Mouse (Mus musculus) 416B (cell line): ENCODE results near the gene Fads6.

Experiments used
- DNase-seq: peaks from one replicate; pipeline ENCODE4 v3.0.0; 2011; ENCODE audit warnings: low read depth

Fads6 gene

DNA sequence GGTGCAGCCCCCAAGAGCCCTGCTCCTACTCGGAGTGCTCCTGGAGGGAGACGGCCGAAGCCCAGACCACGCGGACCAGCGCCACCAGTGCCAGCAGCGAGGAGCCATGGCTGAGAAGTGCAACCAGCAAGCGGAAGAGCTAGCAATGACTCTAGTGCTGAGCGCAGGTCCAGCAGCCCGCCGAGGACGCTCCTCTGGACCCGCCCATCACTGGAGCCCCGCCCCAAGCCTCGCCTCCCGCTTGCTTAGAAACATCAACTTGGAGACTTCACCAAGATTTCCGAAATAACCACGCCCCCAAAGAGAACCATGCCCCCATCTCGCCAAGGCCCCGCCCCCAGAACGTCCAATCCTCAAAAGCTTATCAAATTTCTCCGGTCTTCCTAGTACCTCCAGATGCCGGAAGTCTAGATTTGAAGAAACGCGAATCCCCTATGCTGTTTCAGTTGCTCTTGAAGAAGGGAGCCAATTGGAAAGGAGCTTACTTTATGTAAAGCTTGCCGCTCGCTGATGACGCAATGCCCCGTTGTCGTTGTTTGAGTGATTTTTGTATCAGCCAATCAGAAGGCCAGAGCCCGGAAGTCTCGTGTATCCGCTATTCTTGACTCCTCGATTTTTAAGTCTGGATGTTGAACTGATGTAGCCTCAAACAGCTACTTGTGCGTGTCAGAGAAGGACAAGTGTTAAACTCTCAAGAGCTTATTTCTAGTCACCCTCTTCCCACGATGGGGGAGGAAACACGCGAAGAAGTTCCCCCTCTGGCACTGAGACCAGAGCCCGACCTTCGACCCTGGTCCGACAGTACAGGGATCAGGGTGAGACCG lies 20.5 kb downstream of the Fads6 start, which contains the start of gene Fdxr:
Gene Fdxr (minus strand): TSS at position 271 of the 824 bp plus-strand sequence.
- DNase-seq, result peak; percentile 100

DNA sequence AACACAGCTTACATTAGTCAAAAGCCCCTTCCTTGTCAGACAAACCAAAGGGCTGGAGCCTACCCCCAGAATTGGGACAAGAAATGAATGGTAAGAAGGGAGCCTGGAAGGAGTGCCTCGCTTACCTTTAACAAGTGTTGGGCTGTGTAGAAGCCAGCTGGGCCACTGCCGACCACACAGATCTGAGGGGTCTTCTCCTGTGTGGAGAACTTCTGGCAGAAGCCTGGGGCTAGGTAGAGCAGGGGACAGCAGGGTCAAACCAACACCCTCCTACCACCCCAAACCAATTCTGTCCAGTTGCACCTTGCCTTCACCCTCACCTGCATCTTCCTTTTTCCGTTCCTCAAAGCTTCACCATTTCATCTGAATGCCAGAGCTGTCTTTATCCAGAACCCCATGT lies 21.5 kb downstream of the Fads6 start:
- no peak for DNase-seq

DNA sequence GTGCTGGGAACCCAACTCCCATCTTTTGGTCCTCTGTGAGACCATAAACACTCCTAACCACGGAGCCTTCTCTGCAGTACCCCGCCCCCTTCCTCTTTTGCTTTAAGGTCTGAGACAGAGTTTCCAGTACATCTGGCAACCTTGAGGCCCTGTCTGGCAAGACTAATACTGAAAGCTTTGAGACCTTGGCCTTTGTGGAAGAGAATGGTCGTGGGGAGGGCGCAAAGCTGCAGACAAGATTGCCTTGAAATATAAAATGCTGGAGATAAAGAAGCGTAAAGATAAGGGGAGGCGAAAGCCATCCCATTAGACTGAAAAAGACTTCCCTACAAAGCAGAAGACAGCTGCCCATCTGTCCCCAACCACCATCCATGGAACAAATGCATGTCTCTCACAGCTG lies 22.0 kb downstream of the Fads6 start:
- DNase-seq, result peak; percentile 68

DNA sequence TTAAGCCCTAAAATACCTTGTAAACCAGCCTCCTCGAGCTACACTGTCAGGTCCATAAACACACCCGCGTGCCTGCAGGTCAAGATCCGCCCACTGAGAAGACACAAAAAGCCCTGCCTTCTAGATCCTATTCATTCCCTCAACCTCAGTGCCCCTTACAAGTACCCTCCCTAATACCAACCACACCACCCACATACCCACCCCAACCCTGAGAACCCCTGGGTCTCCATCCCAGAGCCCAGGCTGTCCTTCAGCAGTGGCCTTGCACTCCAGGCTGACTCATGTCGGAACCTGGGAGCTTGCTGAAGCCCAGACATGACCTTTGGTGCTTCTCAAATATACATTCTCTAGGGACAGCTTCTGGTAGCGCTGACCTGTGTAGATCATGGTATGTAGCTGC lies 22.7 kb downstream of the Fads6 start:
- no peak for DNase-seq

DNA sequence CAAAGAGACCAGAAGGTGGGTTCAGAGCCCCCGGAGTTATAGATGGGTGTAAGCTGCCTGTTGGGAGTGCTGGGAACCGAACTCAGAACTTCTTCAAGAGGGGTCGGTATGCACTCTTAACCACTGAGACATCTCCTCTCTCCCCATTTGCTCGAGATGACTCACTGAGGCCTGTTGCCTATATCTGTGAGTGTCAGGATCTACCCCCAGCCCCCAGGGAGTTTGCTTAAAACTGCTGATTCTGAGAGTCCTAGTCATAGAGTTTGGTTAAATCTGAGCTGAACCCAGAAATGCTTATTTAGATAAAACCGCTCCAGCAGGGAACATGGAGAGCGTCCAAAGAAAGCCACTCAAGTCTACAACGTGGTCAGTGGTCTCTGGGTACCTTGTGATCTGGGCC lies 23.3 kb downstream of the Fads6 start:
- no peak for DNase-seq

DNA sequence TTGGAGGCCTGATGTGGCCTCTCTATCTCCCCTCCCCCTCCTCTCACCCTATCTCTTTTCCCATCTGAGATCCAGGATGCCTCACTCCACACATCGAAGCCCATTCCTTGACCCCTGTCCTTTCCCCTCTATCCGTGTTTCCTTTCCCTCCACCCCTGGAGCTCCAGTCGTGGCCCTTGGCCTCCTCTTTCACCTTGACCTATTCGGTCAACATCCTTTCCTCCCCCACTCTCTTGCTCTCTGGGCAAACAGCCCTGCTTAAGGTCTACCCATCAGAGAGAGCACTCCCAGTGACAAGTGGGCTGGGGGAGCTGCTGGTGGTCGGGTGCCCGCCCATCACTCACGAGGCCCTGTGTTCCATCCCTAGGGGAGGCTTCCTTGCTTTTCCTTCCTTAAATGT lies 23.7 kb downstream of the Fads6 start:
- DNase-seq, result no peak

DNA sequence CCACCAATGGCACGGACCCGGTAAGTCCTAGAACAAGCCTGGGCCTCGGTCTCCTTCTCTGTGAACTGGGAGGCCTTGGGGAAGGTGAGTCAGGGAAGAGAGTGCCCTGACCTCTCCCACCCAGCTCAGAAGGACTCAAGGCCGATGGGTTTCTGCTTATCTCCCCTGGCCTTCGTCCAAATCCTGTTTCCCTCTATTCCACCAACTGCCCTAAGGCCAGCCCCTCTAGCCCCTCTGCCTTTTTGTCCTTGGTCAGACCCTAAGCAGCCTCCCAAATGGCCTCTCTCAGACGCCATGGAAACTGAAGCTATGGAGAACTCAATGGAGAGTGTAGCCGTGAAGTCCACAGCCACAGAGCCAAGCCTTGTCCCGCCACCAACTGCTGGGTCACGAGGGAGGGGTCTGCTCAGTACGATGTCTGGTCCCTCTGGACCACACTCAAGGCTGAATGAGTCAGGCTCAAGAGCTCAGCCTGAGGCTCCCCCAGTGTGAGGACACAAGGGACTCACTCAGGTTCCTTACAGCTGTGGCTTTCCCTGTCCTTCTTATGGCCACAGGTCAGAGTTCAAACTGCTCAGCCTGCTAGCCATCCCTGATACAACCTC lies 24.5 kb downstream of the Fads6 start:
- DNase-seq, result peak; percentile 14

DNA sequence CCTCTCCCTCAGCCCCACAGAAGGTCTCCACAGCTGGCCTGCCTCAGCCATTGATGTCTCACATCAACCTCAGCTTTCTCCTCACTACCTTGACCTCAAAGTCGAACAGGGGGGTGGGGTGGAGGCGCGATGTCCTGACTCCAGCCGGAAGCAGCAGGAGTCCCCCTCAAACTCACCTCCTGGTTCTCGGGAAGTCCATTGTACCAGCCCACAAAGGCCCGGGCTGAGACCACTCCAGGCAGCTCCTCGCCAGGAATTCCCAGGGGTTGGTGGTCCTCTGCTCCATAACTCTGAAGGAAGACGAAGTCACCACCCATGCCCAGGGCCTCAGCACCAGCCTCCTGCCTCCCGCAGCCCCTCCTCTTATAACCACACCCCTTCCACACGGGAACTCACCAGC lies 26.0 kb downstream of the Fads6 start:
- DNase-seq, result no peak

DNA sequence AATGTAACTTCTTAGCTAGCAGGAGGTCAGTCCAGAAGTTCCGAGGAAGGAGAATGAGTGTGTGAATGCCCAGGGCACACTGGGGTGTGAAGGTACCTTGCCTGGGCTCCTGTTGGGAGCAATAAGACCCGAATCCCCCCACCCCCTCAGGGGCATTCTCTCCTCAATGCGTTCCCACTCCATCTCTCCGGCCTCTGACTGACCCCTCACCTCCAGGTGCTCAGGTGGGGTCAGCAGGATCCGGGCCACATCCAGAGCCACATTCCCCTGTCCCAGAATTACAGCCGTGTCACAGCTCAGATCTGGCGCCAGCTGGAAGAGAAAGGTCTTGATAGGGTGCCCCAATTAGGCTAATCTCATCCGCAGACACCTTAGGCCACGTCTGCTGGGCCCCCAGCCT lies 26.4 kb downstream of the Fads6 start:
- no peak for DNase-seq

DNA sequence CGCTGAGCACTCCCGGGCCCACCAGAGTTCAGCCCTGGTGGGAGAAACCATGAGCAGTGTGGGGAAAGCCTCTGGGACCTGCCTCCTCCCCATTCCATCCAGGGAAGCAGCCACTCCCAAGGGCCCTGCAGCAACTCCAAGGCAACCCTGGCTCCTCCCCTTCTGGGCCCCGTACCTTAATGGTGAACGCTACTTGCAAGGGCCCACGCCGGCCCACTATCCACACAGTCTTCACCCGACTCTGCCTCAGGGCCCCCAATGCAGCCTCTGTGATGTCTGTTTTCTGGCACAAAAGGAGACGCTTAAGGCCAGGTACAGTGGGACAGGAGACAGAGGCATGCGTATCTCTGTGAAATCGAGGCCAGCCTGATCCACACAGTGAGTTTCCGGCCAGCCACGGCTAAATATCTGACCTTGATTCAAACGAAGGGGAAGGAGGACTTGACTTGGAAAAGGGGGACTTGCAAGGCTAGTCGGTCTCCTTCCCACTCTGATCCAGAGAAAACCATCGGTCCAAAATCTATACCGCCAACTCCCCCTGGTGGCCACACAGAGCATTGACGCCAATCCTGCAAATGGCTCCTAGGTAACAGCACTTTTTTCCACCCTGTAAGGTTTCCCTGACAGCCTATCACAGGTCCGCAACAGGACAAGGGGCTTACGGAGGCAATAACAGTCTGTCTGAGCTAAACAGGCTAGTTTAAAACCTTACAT lies 27.2 kb downstream of the Fads6 start:
- DNase-seq, result peak; percentile 68

DNA sequence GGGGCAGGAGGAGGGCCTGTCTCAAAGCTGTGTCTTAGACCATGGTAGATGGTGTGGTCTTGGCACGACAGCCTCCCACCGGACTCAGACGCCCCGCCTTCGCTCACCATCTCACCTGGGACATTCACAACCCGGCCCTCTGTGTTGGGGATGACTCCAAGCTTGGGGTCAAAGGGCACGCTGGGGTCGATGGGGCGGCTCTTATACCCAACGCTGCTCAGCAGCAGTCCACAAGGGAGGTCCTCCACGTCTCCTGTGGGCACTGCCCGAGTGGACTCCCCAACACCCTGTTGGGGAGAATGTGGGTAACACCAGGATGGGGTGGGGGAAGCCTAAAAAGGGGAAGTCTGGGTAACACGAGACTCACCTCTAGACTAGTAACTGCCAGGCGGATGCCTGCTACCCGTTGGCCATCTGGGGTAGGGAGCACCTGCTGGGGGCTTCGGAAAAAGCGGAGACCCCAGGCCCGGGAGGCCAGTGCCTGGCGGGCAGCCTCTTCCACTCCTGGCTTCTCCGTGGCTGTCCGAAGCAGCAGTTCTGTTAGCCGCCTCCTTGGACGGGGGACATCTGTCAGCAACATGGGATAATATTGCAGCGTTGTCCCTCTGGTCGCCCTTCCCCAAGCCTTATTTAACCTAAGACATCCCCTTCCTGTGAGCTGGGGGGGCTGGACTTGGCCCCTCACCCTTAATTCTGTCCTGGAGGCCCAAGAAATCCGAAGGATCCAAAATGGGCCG lies 28.0 kb downstream of the Fads6 start:
- no peak for DNase-seq

DNA sequence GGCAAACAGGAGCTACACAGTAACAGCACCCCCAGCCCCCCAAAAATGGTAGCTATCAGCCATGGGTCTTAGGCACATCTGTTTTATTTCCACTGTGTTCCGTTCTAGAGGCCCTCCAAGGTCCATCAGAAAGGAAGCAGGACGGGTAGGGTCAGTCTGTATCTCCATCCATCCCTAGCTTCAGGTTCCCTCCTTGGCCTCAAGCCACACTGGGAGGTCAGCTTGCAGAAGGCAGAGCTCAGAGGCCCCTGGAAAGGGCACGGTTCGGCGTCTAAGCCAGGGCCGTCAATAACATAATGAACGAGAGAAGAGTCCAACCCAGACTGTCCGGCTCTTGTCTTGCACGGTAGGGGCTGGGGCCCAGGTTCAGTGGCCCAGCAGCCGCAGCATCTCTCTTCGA lies 29.5 kb downstream of the Fads6 start:
- DNase-seq, result no peak

DNA sequence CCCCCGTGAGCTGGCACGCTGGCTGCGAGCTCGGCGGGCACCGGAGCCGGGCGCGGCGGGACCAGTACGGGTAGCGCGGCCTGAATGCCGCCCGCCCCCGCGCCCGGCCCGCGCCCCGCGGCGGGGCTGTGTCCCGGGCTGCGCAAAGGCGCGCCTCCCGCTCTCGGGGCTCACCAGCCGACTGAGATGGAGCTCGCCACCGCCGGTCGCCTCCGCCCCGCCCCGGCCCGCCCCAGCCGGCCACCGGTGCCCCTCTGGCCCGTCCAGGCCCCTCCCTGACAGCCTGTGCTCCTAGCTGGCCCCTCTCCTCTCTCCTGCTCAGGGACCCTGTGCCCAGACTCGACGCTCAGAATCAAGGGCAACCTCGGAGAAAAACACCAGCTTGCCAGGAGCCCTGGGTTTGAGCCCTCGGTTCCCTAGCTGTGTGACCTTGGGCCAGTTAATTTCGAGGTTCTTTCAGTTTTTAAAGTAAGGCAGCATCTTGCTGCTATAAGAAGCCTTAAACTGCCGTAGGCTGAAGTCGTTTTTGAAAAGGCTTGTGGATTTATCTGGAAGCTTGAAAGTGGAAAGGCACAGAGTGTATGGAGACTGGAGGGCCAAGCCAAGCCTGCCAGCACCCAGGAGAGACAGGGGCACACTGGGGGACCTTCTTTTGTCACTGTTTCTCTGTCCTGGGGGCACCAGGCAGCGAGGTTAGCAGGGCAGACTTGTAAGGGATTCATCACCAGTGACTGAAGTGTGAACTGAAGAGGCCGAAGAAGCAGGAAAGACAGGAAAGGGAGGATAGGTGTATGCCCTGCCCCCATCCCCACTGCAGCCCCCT lies 30.2 kb downstream of the Fads6 start, which contains the start of gene Grin2c:
Gene Grin2c (minus strand): TSS at position 183 of the 823 bp plus-strand sequence.
- no peak for DNase-seq

DNA sequence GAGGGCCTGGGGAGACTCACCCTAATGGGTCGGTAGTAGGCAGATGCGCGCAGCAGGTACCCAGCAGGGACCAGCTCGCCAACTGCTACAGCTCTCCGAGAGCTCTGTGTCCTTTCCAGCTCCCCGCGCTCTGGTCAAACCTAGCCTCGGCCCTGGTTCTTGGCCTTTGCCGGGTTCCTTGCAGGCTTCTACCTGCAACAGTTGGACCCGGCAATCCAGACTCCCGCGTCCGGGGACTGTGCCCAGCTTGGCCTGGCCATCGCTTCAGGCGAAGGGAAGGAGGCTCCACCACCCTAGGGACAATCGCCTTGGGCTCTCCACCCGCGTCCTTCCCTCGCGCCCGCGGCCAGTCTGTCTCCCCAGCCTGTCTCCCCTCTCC lies 31.1 kb downstream of the Fads6 start:
- no peak for DNase-seq

DNA sequence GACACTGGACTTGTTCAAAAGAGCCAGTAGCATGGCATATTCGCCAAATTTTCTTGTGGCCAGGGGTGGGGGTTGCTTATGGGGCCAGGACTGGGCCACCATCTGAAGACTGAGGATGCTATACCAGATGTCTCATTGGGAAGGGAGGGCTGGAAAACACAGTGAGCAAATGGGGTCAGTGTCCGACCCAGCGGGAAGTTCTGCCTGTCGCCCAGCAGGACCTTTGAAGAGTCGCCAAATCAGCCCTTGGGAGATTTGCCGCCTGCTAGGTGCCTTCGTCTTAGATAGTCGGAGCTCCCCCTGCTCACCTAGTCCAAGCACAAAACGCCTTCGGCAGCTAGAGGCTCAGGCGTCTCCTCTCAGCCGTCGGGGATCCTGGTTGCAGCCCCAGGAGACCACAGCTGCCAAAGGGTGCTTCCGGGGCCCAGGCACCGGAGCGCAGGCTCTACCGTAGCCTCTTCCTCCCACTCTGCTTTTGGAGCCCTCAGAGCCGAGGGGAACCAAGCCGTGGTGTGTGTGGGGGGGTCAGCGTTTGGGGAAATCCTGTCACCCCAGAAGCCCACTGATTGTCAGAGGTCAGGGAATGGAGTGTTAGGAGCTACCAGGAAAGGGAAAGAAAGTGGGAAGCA lies 31.6 kb downstream of the Fads6 start:
- DNase-seq, result no peak

DNA sequence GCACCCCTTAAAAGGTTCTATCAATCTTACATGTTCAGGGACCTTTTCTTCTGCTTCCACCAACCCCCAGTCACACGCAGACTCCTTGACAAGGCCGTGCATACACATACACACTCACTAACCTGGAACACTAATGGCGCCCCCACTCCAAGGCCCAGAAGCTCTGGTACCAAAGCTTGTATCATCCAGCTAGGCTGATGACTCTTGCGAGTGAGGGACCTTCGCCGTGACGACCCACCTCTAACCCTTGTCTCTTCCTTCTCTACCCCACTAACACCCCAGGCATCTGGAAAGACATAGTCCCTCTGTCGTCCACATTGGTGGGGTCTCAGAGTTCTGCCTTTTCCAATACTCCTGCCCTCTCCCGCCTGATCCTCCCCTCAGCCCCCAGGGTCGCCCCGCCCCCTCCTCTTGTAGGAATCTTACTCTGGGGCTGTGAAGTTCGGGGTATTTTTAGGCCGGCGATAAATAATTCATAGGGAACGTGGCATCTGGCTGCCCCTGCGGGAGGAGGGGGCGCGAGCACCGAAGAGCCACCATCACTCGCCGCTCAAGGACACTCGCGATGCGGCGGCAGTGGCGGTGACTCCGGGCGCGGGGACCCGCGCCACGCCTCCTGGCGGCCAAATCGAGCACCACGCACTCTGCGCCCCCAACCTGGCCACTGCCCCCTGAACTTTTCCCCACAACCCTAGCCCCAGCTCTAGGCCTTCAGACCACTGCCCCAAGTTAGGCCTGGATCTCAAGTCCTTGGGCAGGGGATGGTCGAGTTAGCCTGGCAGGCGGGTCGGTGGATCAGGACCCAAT lies 32.4 kb downstream of the Fads6 start:
- no peak for DNase-seq

DNA sequence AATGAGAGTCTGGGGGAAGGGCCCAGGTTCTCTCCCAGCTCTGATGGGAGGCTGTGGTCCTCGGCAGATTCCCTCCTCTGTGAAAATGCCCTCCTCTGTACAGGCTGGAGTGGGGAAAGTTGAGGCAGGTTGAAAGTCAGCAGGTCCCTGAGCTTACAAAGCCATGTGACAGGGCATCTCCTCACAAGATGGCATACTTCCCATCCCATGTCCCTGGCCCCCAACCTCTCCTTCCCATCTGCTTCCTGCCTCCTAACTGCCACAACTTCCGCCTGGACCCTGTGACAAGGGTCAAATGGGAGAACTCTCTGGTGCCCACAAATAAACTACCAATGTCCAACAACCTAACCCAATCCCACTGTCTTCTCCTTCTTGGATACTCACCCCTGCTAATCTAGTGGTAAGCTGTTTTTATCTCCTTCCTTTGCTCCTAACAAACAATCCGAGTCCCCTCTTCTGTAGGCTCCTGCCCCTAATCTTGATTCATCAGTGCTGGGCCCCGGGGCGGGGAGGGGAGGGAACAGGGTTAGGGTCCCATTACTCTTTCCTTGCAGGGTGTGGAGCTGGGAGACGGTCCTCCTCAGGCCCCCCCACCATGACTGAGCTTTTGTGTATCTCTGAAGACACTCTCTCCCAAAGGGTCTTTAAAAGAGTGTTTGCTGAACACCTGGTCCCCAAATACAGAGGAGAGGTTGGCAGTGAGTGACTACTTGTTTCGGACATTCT lies 33.2 kb downstream of the Fads6 start:
- no peak for DNase-seq

DNA sequence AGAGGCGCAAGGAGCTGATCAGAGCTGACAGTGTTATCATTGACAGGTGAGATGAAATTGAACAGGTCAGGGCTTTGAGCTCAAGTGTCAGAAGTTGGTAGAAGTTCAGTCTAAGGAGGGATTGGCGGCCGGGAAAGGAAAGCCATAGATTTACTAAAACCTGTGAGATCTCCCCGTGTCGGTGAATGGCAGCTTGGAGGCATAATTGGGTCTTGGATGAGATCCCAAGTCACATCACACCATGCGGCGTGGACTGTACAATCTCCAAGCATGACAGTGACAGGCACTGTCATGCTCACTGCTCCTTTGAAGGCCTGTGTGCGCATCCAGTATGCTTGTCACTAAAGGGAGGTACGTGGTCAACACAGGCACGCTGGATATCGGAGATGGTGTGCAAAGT lies 34.5 kb downstream of the Fads6 start:
- DNase-seq, result no peak

DNA sequence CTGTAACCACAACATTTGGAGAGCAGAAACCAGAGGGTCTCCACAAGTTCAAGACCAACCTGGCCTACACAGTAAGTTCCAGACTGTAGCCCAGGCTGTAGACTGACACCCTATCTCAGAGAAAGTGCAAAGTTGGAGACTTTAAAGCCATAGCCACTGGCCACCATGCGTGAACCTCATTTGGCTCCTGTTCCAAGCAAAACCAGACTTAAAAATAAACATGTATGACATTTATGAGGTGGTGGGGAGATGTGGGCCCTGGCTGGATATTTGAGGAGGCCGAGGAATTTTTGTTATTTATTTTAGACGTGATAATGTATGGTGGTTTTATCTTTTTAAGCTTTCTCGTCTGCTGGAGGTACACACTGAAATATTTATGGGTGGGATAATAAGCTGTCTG lies 38.3 kb downstream of the Fads6 start:
- no peak for DNase-seq
